Mouse (Mus musculus) lung, postnatal 36 days (tissue): ENCODE measurements around the gene Slc1a2.

ENCODE experiments used
- DNase-seq: peaks from one replicate; pipeline ENCODE4 v3.0.0; 2022; ENCODE audit warnings: mixed read lengths

Gene Slc1a2

GRCm38 (mm10) chr2:102768267-102768666, 109.8 kb downstream of the Slc1a2 start:
- no peak for DNase-seq

DNA sequence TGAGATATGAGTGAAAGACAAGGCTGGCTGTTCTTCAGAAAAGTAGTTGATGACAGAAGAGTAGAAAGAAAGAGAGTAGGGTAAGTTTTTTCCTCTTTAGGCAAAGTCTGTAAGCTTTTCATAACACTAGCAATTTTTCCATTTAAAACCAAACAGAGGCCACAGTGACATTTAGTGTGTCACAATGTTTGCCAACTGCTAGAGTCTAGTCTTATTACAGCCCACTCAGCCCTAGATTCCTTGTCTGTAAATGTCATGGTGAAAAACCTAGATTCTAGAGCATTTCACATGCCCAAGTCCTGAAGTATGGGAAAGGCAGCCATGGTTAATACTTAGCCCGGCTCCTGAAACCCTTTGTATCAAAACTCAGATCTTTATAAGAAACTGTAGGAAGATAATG, 112.8 kb downstream of the Slc1a2 start:
- DNase-seq, result no peak

DNA sequence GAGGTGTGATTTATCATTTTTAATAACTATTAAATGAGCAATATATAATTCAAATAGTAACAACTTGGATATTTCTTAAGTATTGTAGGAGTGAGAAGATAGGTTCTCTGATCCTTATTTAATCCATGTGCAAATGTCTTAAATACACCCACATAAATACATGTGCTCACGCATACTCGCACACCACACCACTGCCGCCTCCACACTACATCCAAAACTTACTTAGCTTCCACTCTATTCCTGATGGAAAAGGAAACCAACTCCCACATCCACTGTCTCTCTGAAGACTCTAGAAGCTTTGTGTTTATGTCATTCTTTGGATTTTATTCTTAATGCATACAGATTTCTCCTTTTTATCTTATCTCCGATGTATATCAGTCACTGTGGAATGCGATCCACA, 113.8 kb downstream of the Slc1a2 start:
- no peak for DNase-seq

GRCm38 (mm10) chr2:102774700-102775099, 116.2 kb downstream of the Slc1a2 start:
- DNase-seq, result no peak

GRCm38 (mm10) chr2:102775561-102775960, 117.1 kb downstream of the Slc1a2 start:
- DNase-seq, result no peak

DNA sequence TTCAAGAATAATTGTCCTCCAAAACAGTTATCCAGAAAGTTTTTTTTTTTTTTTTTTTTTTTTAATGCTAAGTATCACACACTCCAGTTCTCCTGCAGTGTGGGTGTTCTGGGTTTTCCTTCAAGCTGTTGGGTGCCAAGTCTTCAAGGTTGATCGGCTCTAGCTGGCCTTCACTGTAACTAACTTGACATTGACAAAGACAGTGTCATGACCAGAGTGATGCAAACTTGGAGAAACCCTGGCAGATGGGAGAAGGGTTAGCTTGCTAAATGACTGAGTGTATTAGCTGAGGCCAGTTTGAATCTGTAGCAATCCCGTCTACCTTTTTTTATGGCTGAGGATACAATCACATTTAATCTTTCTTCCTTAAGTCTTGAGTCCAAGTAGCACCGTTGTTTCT, 119.7 kb downstream of the Slc1a2 start:
- DNase-seq, result no peak

GRCm38 (mm10) chr2:102782751-102783150, 124.3 kb downstream of the Slc1a2 start:
- no peak for DNase-seq

DNA sequence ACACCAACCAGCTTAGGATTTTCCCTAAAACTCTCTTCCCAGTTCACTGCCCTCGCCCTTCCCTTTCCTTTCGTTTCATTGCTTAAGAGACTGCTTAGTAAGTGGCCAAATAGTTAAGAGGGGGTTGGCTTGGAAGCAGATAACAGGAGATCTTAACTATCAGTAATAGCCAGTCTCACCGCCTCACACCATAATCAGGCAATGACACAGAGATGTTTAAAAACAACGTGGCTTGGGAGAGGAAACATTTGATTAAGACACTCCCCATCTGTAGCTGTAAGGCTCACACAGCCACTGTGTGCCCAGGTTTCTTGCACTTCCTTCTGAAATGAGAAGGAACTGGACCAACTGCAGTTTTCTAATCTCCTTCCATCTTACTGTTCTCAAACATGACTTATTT, 127.2 kb downstream of the Slc1a2 start:
- DNase-seq, result no peak

- DNase-seq, result no peak
Measured at GRCm38 (mm10) chr2:102791641-102792040, 133.2 kb downstream of the Slc1a2 start.

DNA sequence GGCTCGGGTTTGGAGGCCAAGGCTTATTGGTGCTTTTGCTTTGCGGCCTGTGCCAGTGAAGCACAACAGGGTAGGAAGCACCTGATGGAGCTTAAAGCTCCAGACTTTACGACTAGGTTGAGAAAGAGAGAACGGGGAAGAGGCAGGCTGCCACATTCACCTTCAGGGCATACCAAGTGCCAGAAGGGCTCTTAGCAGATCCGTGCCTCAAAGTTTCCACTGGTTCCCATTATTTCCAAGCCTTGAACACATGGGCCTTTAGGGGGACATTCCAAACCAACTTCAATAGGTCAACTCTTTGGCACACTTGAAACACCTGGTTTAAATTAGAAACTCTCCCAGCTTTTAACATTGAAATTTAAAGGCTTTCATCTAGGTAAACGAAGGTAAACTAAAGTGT, 134.3 kb downstream of the Slc1a2 start:
- DNase-seq, result no peak

DNA sequence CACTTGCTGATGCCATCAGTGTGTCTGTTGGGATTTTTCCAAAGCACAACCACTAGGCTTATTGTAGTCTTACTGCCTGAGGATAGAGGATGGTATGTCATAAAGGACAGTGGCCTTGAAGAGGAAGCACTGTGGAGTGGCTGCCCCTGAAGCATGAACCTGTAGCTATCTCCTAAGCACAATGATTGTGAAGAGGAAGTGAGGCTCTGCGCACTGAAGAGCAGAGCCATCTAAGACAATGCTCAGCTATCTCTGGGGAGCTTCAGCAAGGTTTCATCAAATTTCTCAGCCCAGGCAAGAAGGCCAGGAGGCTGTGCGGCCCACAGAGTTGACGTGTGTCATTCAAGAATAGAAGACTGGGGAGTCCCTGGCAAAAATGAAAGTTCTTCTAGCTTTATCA, 136.6 kb downstream of the Slc1a2 start:
- DNase-seq, result peak; percentile 26

- no peak for DNase-seq
Measured at GRCm38 (mm10) chr2:102798149-102798548, 139.7 kb downstream of the Slc1a2 start.

- DNase-seq, result no peak
Measured at GRCm38 (mm10) chr2:102801899-102802298, 143.4 kb downstream of the Slc1a2 start.

- peak; percentile 82 for DNase-seq
Measured at GRCm38 (mm10) chr2:102804109-102804508, 145.7 kb downstream of the Slc1a2 start.

DNA sequence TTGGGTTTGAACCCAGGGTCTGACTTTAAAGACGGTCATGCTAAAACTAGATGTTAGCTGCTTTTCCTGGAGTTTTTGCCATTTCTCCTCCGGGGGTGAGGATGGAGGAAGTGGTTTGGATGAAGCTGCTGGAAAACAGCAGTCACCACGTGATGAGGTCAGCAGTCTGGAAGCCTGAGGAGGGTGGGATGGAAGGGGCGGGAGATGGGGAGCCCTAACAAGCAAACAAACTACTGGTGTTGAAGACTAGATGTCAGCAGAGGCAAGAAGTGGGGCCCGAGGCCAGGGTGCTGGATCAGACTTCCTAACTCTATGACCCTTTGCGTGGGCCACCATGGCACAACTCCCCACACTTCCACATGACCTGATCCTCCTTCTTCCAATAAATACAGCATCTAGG, 146.8 kb downstream of the Slc1a2 start:
- peak; percentile 44 for DNase-seq

DNA sequence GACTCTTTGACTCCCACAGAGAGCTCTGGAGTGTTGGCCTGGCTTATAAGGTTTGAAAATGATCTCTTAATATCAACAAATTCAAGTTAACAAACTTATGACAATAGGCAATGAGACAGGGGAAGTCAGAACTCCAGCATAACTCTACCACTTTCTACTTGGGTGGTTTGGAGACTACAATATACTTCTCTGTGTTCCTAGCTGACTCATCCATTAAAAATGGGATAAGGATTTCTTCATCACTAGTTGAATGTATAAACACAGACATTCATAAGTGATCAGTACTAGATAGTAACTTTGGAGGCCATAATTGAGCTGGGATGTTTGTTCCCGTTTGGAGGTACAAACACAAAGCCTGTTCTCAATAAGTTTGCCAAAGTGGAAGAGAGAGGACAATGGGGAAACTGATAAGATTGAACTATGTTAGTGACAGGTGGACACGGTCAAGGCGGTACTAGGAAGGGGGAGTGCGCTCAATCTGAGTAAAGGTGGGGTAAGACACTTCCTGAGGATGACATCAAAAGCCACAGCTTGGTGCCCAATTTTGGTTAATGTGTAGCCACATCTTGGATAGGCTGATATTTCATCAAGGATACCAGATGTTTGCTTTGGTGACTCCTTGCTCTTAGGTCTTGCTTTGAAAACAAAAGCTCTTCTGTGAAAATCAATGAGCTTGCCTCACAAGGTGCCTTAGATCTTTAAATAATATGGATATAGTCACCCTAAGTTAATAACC, 147.5 kb downstream of the Slc1a2 start:
- no peak for DNase-seq

- DNase-seq, result no peak
Measured at GRCm38 (mm10) chr2:102807633-102808032, 149.2 kb downstream of the Slc1a2 start.

DNA sequence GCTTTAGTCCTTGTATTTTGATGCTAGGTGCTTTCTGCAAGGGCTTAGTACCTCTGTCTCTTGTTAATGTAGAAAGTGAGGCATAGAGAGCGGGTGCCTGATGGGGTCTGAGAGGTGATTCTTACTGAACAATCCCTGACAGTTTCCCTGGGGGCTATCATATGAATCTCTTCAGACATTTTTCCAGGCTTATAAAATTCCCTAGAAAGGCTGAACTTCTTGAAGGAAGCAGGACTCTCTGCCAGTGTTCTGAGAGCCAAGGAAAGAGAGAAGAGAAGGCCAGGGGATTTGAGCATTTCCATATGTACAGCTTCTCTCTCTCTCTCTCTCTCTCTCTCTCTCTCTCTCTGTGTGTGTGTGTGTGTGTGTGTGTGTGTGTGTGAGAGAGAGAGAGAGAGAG, 151.0 kb downstream of the Slc1a2 start:
- no peak for DNase-seq

GRCm38 (mm10) chr2:102812756-102813155, 154.3 kb downstream of the Slc1a2 start:
- DNase-seq, result peak; percentile 28

- peak; percentile 65 for DNase-seq
Measured at GRCm38 (mm10) chr2:102815289-102815809, 156.9 kb downstream of the Slc1a2 start.

GRCm38 (mm10) chr2:102820225-102820711, 161.8 kb downstream of the Slc1a2 start:
- peak; percentile 43 for DNase-seq

DNA sequence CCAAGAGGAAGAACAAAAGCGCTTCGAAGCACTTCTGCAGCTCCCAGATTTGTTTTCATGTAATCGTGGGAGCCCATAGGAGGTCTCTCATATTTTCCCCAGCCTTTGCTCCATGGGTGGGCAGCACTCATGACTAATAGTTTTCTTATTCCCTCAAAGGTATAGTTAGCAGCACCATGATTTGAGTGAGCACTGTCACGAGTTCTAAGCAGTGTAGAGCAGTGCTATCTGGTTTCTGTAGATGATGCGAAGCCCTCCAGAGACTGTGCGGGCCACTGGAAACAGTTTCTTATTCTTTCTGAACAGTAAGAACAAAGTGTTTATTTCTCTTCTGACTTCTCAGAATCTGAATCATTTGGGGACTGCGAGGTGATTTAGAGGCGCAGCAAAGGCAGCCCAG, 162.3 kb downstream of the Slc1a2 start:
- DNase-seq, result no peak

DNA sequence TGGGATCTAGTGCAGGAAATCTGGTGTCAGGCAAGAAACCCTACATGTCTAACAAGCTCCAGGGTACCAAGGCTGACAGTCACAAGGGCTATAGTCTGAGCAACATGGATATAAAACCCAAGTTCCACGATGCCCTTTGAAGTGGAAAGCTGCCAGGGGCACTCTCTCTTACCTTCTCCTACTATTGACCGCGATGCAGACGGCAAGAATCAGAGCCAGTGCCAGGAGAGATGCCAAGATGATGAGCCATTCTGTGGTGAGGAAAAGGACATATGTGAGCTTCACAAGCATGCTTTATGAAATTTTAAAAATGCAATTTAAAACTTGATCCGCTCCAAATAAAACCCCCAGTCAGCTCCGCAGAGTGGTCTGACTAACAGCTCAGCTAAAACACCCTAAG, 163.6 kb downstream of the Slc1a2 start:
- no peak for DNase-seq

GRCm38 (mm10) chr2:102825961-102826633, 167.6 kb downstream of the Slc1a2 start:
- DNase-seq, result no peak
